Mouse (Mus musculus) heart, embryonic 16.5 days (tissue): ENCODE data around the gene Ppp1r12b. TPM values are rescaled to one million over a fixed set of nuclear protein-coding genes. Genes with fewer than 3 reads are reported as not detected.

Source experiments
- ATAC-seq: fragments of 200-750 bp; cut with Nextera tagmentation; replicated peaks from 2 replicates; pipeline ENCODE4 v1.8.0; 2017; ENCODE audit warnings: moderate number of reproducible peaks; ENCODE audit not compliant: insufficient read depth, low FRiP score; ENCODE audit errors: extremely low read depth
- H3K27ac ChIP-seq: fragments of 300-500 bp; sonication (generic); 2 replicates; pipeline ENCODE4 v1.5.1; 2014; ENCODE audit warnings: mild to moderate bottlenecking, low read length, control low read depth, moderate library complexity
- H3K27me3 ChIP-seq: fragments of 300-500 bp; sonication (generic); 2 replicates; pipeline ENCODE4 v1.6.1; 2014; ENCODE audit warnings: low read length, mixed read lengths; ENCODE audit not compliant: control insufficient read depth, insufficient read depth
- H3K36me3 ChIP-seq: fragments of 300-500 bp; sonication (generic); 2 replicates; pipeline ENCODE4 v1.6.1; 2014; ENCODE audit not compliant: control insufficient read depth, insufficient read depth
- H3K4me1 ChIP-seq: fragments of 300-500 bp; sonication (generic); 2 replicates; pipeline ENCODE4 v1.6.1; 2014; ENCODE audit warnings: low read length, mixed read lengths; ENCODE audit not compliant: control insufficient read depth, insufficient read depth
- H3K4me2 ChIP-seq: fragments of 300-500 bp; sonication (generic); 2 replicates; pipeline ENCODE4 v1.6.1; 2014; ENCODE audit warnings: low read depth, mild to moderate bottlenecking, control low read depth, low read length
- H3K4me3 ChIP-seq: fragments of 300-500 bp; sonication (generic); 2 replicates; pipeline ENCODE4 v1.5.1; 2014; ENCODE audit warnings: mild to moderate bottlenecking, control low read depth, low read length
- H3K9ac ChIP-seq: fragments of 300-500 bp; sonication (generic); 2 replicates; pipeline ENCODE4 v1.6.1; 2014; ENCODE audit warnings: low read length, control low read depth
- H3K9me3 ChIP-seq: fragments of 300-500 bp; sonication (generic); replicated peaks from 2 replicates; pipeline ENCODE4 v1.6.1; 2016; ENCODE audit warnings: low read length; ENCODE audit not compliant: control insufficient read depth
- WGBS: fragments of 180-500 bp; shearing (Covaris S2); extraction: QIAGEN DNeasy Blood & Tissue Kit; methylation state at CpG from one replicate; pipeline ENCODE4 v1.1.7; 2014; 5-methylcytosine and 5-hydroxymethylcytosine counted together
- polyA plus RNA-seq: library from polyadenylated mRNA; unstranded; fragments of >200 nt; fragmentation: Nextera tagmentation; extraction: Ambion mirVana; gene quantifications from 2 replicates; pipeline ENCODE4 v1.2.1, GENCODE M21; 2015

Gene Ppp1r12b
- polyA plus RNA-seq, 1 experiment from 2014 or later: 24.2 TPM

DNA sequence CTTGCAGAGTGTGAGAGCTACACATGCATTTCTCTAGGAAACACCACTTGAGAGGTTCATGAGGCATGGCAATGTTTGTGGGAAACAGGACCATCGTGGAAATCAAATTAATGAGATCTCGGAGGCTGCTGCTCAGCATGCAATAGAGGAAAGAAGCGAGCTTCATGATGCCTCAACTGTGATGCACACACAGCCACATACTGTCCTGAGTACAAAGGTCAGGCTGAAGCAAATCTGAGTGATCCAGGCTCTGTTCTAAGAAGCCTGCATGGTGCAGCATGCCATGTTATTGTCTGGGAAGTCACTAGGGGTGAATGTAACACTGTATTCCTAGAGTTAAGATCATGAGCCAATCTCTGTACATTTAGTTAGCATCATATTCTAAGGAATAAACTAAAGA, 140.0 kb downstream of the Ppp1r12b start:
- Histone ChIP-seq H3K4me3 (no peak overlapping the region), H3K27ac (peak overlapping the region; percentile 55), H3K4me1 (peaks cover 36% of the 10 kb centered on the region), H3K9me3 (no peaks in the 10 kb centered on the region), H3K27me3 (no peaks in the 10 kb centered on the region), H3K36me3 (peaks cover 13% of the 10 kb centered on the region), H3K4me2 (no peak overlapping the region), H3K9ac (no peak overlapping the region)
- ATAC-seq: no peak
- 83% methylated on average over 3 of the region's 3 CpGs for WGBS

GRCm38 (mm10) chr1:134805471-134805870, 150.3 kb downstream of the Ppp1r12b start:
- no peak overlapping the region for H3K9ac ChIP-seq
- H3K36me3 ChIP-seq: no peaks in the 10 kb centered on the region
- H3K4me1 ChIP-seq: peaks cover 43% of the 10 kb centered on the region
- H3K27ac ChIP-seq: 0 out of 2 replicates have a peak overlapping the region, but pooled peaks have one; percentile 13
- 73% methylated on average over 9 of the region's 9 CpGs for WGBS
- no peak overlapping the region for H3K4me3 ChIP-seq
- no peak for ATAC-seq
- no peaks in the 10 kb centered on the region for H3K27me3 ChIP-seq
- no peak overlapping the region for H3K4me2 ChIP-seq
- no peaks in the 10 kb centered on the region for H3K9me3 ChIP-seq

GRCm38 (mm10) chr1:134804373-134804772, 151.4 kb downstream of the Ppp1r12b start:
- no peak overlapping the region for H3K4me3 ChIP-seq
- H3K36me3 ChIP-seq: no peaks in the 10 kb centered on the region
- 36% methylated on average over 5 of the region's 5 CpGs for WGBS
- peak overlapping the region; percentile 91 for H3K27ac ChIP-seq
- no peaks in the 10 kb centered on the region for H3K27me3 ChIP-seq
- ATAC-seq: no peak
- H3K9me3 ChIP-seq: no peaks in the 10 kb centered on the region
- peaks cover 43% of the 10 kb centered on the region for H3K4me1 ChIP-seq
- H3K4me2 ChIP-seq: peak overlapping the region; percentile 70
- peak overlapping the region; percentile 60 for H3K9ac ChIP-seq

- H3K9me3 ChIP-seq: no peaks in the 10 kb centered on the region
- 20% methylated on average over 16 of the region's 16 CpGs for WGBS
- H3K4me2 ChIP-seq: peak overlapping the region; percentile 70
- ATAC-seq: peak; percentile 77
- H3K4me1 ChIP-seq: peaks cover 43% of the 10 kb centered on the region
- H3K36me3 ChIP-seq: peaks cover 3% of the 10 kb centered on the region
- H3K27ac ChIP-seq: peak overlapping the region; percentile 91
- peak overlapping the region; percentile 52 for H3K4me3 ChIP-seq
- peak overlapping the region; percentile 60 for H3K9ac ChIP-seq
- no peaks in the 10 kb centered on the region for H3K27me3 ChIP-seq
Observed at GRCm38 (mm10) chr1:134803286-134804117, 152.2 kb downstream of the Ppp1r12b start.

DNA sequence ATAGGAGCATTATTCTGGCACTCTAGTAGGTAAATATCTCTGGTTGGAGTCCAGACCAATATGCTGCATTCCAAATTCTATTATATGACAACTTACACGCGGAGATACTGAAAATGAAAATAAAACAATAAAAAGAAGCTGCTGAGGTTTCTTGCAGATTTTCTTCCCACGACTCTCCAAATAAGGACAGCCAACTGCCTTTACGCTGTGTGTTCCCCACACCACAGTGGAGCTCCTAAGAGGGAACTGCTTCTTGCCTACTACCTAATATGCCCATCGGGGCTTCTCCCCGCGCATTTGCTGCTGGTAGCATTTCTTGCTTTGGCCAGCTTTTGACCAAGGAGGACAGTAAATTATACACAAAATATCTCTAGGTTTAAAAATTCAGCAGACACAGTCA, 154.0 kb downstream of the Ppp1r12b start:
- H3K9ac ChIP-seq: peak overlapping the region; percentile 18
- peaks cover 36% of the 10 kb centered on the region for H3K4me1 ChIP-seq
- no peaks in the 10 kb centered on the region for H3K9me3 ChIP-seq
- peak overlapping the region; percentile 52; the same call in 1 of the 2 replicates for H3K27ac ChIP-seq
- H3K4me2 ChIP-seq: peak overlapping the region; percentile 70
- ATAC-seq: no peak
- peaks cover 8% of the 10 kb centered on the region for H3K36me3 ChIP-seq
- no peaks in the 10 kb centered on the region for H3K27me3 ChIP-seq
- WGBS: 79% methylated on average over 7 of the region's 7 CpGs
- H3K4me3 ChIP-seq: peak overlapping the region; percentile 52

GRCm38 (mm10) chr1:134796536-134796935, 159.2 kb downstream of the Ppp1r12b start:
- Histone ChIP-seq H3K9me3 (no peaks in the 10 kb centered on the region), H3K27me3 (no peaks in the 10 kb centered on the region), H3K9ac (no peak overlapping the region), H3K4me3 (no peak overlapping the region), H3K36me3 (peaks cover 8% of the 10 kb centered on the region), H3K27ac (no peak overlapping the region), H3K4me2 (no peak overlapping the region), H3K4me1 (peaks cover 11% of the 10 kb centered on the region)
- 80% methylated on average over 3 of the region's 3 CpGs for WGBS
- ATAC-seq: no peak

DNA sequence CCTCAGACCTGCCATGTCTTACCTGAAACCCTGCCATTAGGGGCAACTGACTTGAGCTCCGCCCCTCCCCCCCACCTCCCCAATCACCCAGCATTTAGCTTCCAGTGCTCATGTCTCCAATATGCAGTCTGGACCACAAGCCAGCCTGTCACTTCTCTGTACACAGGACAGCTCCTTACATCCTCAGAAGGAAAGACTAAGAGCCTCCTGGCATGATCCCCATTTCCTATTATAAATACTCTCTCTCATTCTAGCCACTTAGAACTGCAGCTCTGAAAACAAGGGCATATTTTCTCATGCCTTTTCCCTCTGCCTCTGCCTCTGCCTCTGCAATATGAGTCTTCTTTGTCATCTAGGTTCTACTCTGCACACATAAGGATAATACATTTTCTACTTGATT, 159.7 kb downstream of the Ppp1r12b start:
- no peak for ATAC-seq
- H3K4me1 ChIP-seq: peaks cover 10% of the 10 kb centered on the region
- peaks cover 8% of the 10 kb centered on the region for H3K36me3 ChIP-seq
- H3K27me3 ChIP-seq: no peaks in the 10 kb centered on the region
- no peaks in the 10 kb centered on the region for H3K9me3 ChIP-seq
- H3K9ac ChIP-seq: no peak overlapping the region
- 100% methylated on average over 1 of the region's 1 CpGs for WGBS
- H3K4me2 ChIP-seq: no peak overlapping the region
- no peak overlapping the region for H3K27ac ChIP-seq
- no peak overlapping the region for H3K4me3 ChIP-seq

DNA sequence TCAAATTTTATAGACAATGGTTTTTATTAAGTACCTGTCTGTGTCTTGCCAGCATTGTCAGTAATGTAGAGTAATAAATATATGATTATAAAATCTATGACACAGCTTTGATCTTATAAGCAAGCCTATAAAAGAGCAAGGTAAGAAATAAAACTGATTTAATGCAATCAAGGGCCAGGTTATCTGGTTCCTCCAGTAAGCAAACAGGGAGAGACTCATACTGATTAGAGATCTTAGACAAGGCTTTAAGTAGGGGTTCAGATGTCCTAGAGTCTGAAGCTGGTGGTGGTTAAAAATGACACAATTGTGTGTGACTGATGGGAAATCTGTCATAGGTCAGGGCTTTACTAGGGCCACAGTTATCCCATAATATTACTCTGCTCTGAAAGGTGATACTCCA, 164.3 kb downstream of the Ppp1r12b start:
- Histone ChIP-seq H3K27me3 (no peaks in the 10 kb centered on the region), H3K4me1 (peaks cover 25% of the 10 kb centered on the region), H3K9me3 (no peaks in the 10 kb centered on the region), H3K4me3 (no peak overlapping the region), H3K4me2 (no peak overlapping the region), H3K36me3 (no peaks in the 10 kb centered on the region), H3K9ac (no peak overlapping the region), H3K27ac (no peak overlapping the region)
- ATAC-seq: no peak

- no peak for ATAC-seq
- no peaks in the 10 kb centered on the region for H3K9me3 ChIP-seq
- H3K4me2 ChIP-seq: no peak overlapping the region
- H3K4me3 ChIP-seq: no peak overlapping the region
- H3K27me3 ChIP-seq: no peaks in the 10 kb centered on the region
- no peak overlapping the region for H3K9ac ChIP-seq
- H3K36me3 ChIP-seq: no peaks in the 10 kb centered on the region
- no peak overlapping the region for H3K27ac ChIP-seq
- peaks cover 26% of the 10 kb centered on the region for H3K4me1 ChIP-seq
- WGBS: 76% methylated on average over 2 of the region's 2 CpGs
Observed at GRCm38 (mm10) chr1:134790716-134791439, 164.9 kb downstream of the Ppp1r12b start.
